Mouse (Mus musculus) hindbrain, postnatal 0 days (tissue): ENCODE measurements around the gene Acyp2. TPM values are rescaled to one million over a fixed set of nuclear protein-coding genes. Genes with fewer than 3 reads are reported as not detected.
A peak's percentile ranks its signal among the peaks of the same experiment; 100 is the strongest.

Source experiments
- ATAC-seq: fragments of 200-750 bp; cut with Nextera tagmentation; 2 replicates; pipeline ENCODE4 v1.8.0; 2017; ENCODE audit warnings: mild to moderate bottlenecking, moderate TSS enrichment, moderate library complexity
- DNase-seq: peaks from one replicate; pipeline ENCODE4 v3.0.0-alpha.2; 2015; ENCODE audit warnings: low spot score
- H3K27ac ChIP-seq: fragments of 300-500 bp; sonication (generic); 2 replicates; pipeline ENCODE4 v1.5.1; 2014; ENCODE audit warnings: mild to moderate bottlenecking
- H3K27me3 ChIP-seq: fragments of 300-500 bp; sonication (generic); 2 replicates; pipeline ENCODE4 v1.6.1; 2014; ENCODE audit warnings: low read length, mixed read lengths; ENCODE audit not compliant: insufficient read depth
- H3K36me3 ChIP-seq: fragments of 300-500 bp; sonication (generic); 2 replicates; pipeline ENCODE4 v1.6.1; 2014; ENCODE audit warnings: low read length, mixed read lengths; ENCODE audit not compliant: insufficient read depth
- H3K4me1 ChIP-seq: fragments of 300-500 bp; sonication (generic); 2 replicates; pipeline ENCODE4 v1.6.1; 2014; ENCODE audit warnings: antibody characterized with exemption, low read length, mixed read lengths; ENCODE audit not compliant: insufficient read depth
- H3K4me2 ChIP-seq: fragments of 300-500 bp; sonication (generic); 2 replicates; pipeline ENCODE4 v1.6.1; 2014; ENCODE audit warnings: low read depth, mild to moderate bottlenecking, low read length, moderate library complexity, mixed read lengths
- H3K4me3 ChIP-seq: fragments of 300-500 bp; sonication (generic); 2 replicates; pipeline ENCODE4 v1.5.1; 2014; ENCODE audit warnings: low read length
- H3K9ac ChIP-seq: fragments of 300-500 bp; sonication (generic); replicated peaks from 2 replicates; pipeline ENCODE4 v1.6.1; 2014; ENCODE audit warnings: mild to moderate bottlenecking, low read length, moderate library complexity, mixed read lengths
- H3K9me3 ChIP-seq: fragments of 300-500 bp; sonication (generic); 2 replicates; pipeline ENCODE4 v1.6.1; 2016; ENCODE audit warnings: low read length, mixed read lengths
- CTCF ChIP-seq: IDR thresholded peaks from 2 replicates; pipeline ENCODE4 v1.5.1; 2016; ENCODE audit warnings: antibody characterized with exemption, control low read depth, low read depth
- WGBS: fragments of 180-500 bp; shearing (Covaris S2); extraction: QIAGEN DNeasy Blood & Tissue Kit; methylation state at CpG from one replicate; pipeline ENCODE4 v1.1.7; 2014; 5-methylcytosine and 5-hydroxymethylcytosine counted together
- polyA plus RNA-seq: library from polyadenylated mRNA; unstranded; fragments of >200 nt; fragmentation: Nextera tagmentation; extraction: Ambion mirVana; gene quantifications from 2 replicates; pipeline ENCODE4 v1.2.1, GENCODE M21; 2015
- total RNA-seq: library from RNA; depleted of rRNA; stranded (reverse); fragments of >200 nt; gene quantifications from 2 replicates; pipeline ENCODE4 v1.2.3, GENCODE M21; 2014

Acyp2 gene
- total and polyA plus RNA-seq, 2 experiments from 2014 or later, result 12.9 to 57.0 TPM

GRCm38 (mm10) chr11:30517133-30517532 lies 132.3 kb downstream of the Acyp2 start:
- Histone ChIP-seq H3K9me3 (no peaks in the 10 kb centered on the region), H3K36me3 (no peaks in the 10 kb centered on the region), H3K9ac (no peak overlapping the region), H3K27ac (no peak overlapping the region), H3K4me3 (no peak overlapping the region), H3K4me2 (no peak overlapping the region), H3K4me1 (no peaks in the 10 kb centered on the region), H3K27me3 (no peaks in the 10 kb centered on the region)
- ATAC-seq (no peak), DNase-seq (no peak)
- WGBS, result 85% methylated on average over 2 of the region's 2 CpGs
- TF ChIP-seq CTCF, result no peak

- Histone ChIP-seq H3K27ac (no peak overlapping the region), H3K4me1 (no peaks in the 10 kb centered on the region), H3K4me3 (no peak overlapping the region), H3K9me3 (no peaks in the 10 kb centered on the region), H3K4me2 (no peak overlapping the region), H3K36me3 (no peaks in the 10 kb centered on the region), H3K9ac (no peak overlapping the region), H3K27me3 (no peaks in the 10 kb centered on the region)
- 71% methylated on average over 4 of the region's 4 CpGs for WGBS
- ATAC-seq (peak; percentile 83), DNase-seq (peak; percentile 73)
- TF ChIP-seq CTCF, result no peak
These were observed 141.2 kb downstream of the Acyp2 start for GRCm38 (mm10) chr11:30508178-30508577.

- 63% methylated on average over 3 of the region's 3 CpGs for WGBS
These were observed 150.5 kb downstream of the Acyp2 start for GRCm38 (mm10) chr11:30498738-30499355.

GRCm38 (mm10) chr11:30497151-30497550 lies 152.2 kb downstream of the Acyp2 start:
- Histone ChIP-seq H3K27ac (no peak overlapping the region), H3K27me3 (no peaks in the 10 kb centered on the region), H3K36me3 (no peaks in the 10 kb centered on the region), H3K4me2 (no peak overlapping the region), H3K9me3 (0 out of 2 replicates have a peak, but pooled peaks cover 2% of the 10 kb centered on the region), H3K9ac (no peak overlapping the region), H3K4me3 (no peak overlapping the region), H3K4me1 (no peaks in the 10 kb centered on the region)
- TF ChIP-seq CTCF, result no peak
- ATAC-seq (no peak), DNase-seq (no peak)
- 58% methylated on average over 2 of the region's 2 CpGs for WGBS

More at GRCm38 (mm10) chr11:30498738-30499355, 150.5 kb downstream of the Acyp2 start:
- 0 out of 2 replicates have a peak, but pooled peaks cover 2% of the 10 kb centered on the region for H3K9me3 ChIP-seq
- H3K36me3 ChIP-seq, result no peaks in the 10 kb centered on the region
- H3K4me2 ChIP-seq, result no peak overlapping the region
- H3K4me1 ChIP-seq, result no peaks in the 10 kb centered on the region
- ATAC-seq (no peak), DNase-seq (no peak)
- H3K27ac ChIP-seq, result no peak overlapping the region
- H3K9ac ChIP-seq, result no peak overlapping the region
- no peaks in the 10 kb centered on the region for H3K27me3 ChIP-seq
- no peak overlapping the region for H3K4me3 ChIP-seq
- no peak for TF ChIP-seq CTCF

- Histone ChIP-seq H3K9me3 (no peaks in the 10 kb centered on the region), H3K27me3 (no peaks in the 10 kb centered on the region), H3K4me3 (no peak overlapping the region), H3K36me3 (no peaks in the 10 kb centered on the region), H3K27ac (no peak overlapping the region), H3K9ac (no peak overlapping the region), H3K4me2 (no peak overlapping the region), H3K4me1 (no peaks in the 10 kb centered on the region)
- TF ChIP-seq CTCF, result no peak
- DNase-seq, result no peak
- no peak for ATAC-seq
These were observed 157.7 kb downstream of the Acyp2 start for GRCm38 (mm10) chr11:30491515-30492260.

GRCm38 (mm10) chr11:30488183-30488582 lies 161.2 kb downstream of the Acyp2 start:
- Histone ChIP-seq H3K9ac (no peak overlapping the region), H3K27ac (no peak overlapping the region), H3K9me3 (no peaks in the 10 kb centered on the region), H3K36me3 (no peaks in the 10 kb centered on the region), H3K27me3 (no peaks in the 10 kb centered on the region), H3K4me2 (no peak overlapping the region), H3K4me3 (no peak overlapping the region), H3K4me1 (no peaks in the 10 kb centered on the region)
- 64% methylated on average over 8 of the region's 10 CpGs for WGBS
- DNase-seq (no peak), ATAC-seq (no peak)
- TF ChIP-seq CTCF, result no peak

- TF ChIP-seq CTCF, result no peak
- H3K27ac ChIP-seq, result no peak overlapping the region
- no peak overlapping the region for H3K9ac ChIP-seq
- WGBS, result 84% methylated on average over 4 of the region's 4 CpGs
- H3K9me3 ChIP-seq, result no peaks in the 10 kb centered on the region
- H3K4me2 ChIP-seq, result no peak overlapping the region
- no peak for ATAC-seq
- H3K27me3 ChIP-seq, result no peaks in the 10 kb centered on the region
- no peaks in the 10 kb centered on the region for H3K36me3 ChIP-seq
- H3K4me1 ChIP-seq, result no peaks in the 10 kb centered on the region
- no peak overlapping the region for H3K4me3 ChIP-seq
- no peak for DNase-seq
These were observed 166.1 kb downstream of the Acyp2 start for GRCm38 (mm10) chr11:30483286-30483685.
